Mouse (Mus musculus) neural tube, embryonic 15.5 days (tissue): ENCODE measurements around the gene Sgms1. TPM values are rescaled to one million over a fixed set of nuclear protein-coding genes. Genes with fewer than 3 reads are reported as not detected.

Experiments used
- ATAC-seq: fragments of 200-750 bp; cut with Nextera tagmentation; 2 replicates; pipeline ENCODE4 v1.8.0; 2017; ENCODE audit warnings: mild to moderate bottlenecking, moderate TSS enrichment, moderate library complexity; ENCODE audit not compliant: low FRiP score
- H3K27ac ChIP-seq: fragments of 300-500 bp; sonication (generic); replicated peaks from 2 replicates; pipeline ENCODE4 v1.5.1; 2015; ENCODE audit warnings: mild to moderate bottlenecking, inconsistent platforms
- H3K27me3 ChIP-seq: fragments of 300-500 bp; sonication (generic); replicated peaks from 2 replicates; pipeline ENCODE4 v1.6.1; 2015; ENCODE audit warnings: inconsistent platforms
- H3K36me3 ChIP-seq: fragments of 300-500 bp; sonication (generic); 2 replicates; pipeline ENCODE4 v1.6.1; 2015; ENCODE audit warnings: inconsistent platforms
- H3K4me1 ChIP-seq: fragments of 300-500 bp; sonication (generic); 2 replicates; pipeline ENCODE4 v1.6.1; 2015; ENCODE audit warnings: inconsistent platforms
- H3K4me2 ChIP-seq: fragments of 300-500 bp; sonication (generic); 2 replicates; pipeline ENCODE4 v1.6.1; 2015; ENCODE audit warnings: inconsistent platforms, mild to moderate bottlenecking, moderate library complexity
- H3K4me3 ChIP-seq: fragments of 300-500 bp; sonication (generic); replicated peaks from 2 replicates; pipeline ENCODE4 v1.5.1; 2015; ENCODE audit warnings: mild to moderate bottlenecking, inconsistent platforms
- H3K9ac ChIP-seq: fragments of 300-500 bp; sonication (generic); replicated peaks from 2 replicates; pipeline ENCODE4 v1.6.1; 2015; ENCODE audit warnings: mild to moderate bottlenecking, inconsistent platforms
- H3K9me3 ChIP-seq: fragments of 300-500 bp; sonication (generic); replicated peaks from 2 replicates; pipeline ENCODE4 v1.6.1; 2016; ENCODE audit warnings: inconsistent platforms
- WGBS: fragments of 180-500 bp; shearing (Covaris S2); methylation state at CpG from one replicate; pipeline ENCODE4 v1.1.7; 2015; ENCODE audit warnings: mixed read lengths; 5-methylcytosine and 5-hydroxymethylcytosine counted together
- polyA plus RNA-seq: library from polyadenylated mRNA; unstranded; fragments of >200 nt; fragmentation: Nextera tagmentation; extraction: Ambion mirVana; gene quantifications from 2 replicates; pipeline ENCODE4 v1.2.1, GENCODE M21; 2015

Gene Sgms1
- polyA plus RNA-seq, 1 experiment from 2014 or later = 24.6 TPM

- no peaks in the 10 kb centered on the region for H3K27me3 ChIP-seq
- ATAC-seq = no peak
- H3K36me3 ChIP-seq = no peaks in the 10 kb centered on the region
- no peak overlapping the region for H3K4me2 ChIP-seq
- H3K27ac ChIP-seq = no peak overlapping the region
- peaks cover 37% of the 10 kb centered on the region for H3K4me1 ChIP-seq
- H3K9ac ChIP-seq = no peak overlapping the region
- WGBS = 82% methylated on average over 5 of the region's 5 CpGs
- H3K9me3 ChIP-seq = no peaks in the 10 kb centered on the region
- H3K4me3 ChIP-seq = no peak overlapping the region
Measured at GRCm38 (mm10) chr19:32347491-32347890, 42.0 kb downstream of the Sgms1 start.

DNA sequence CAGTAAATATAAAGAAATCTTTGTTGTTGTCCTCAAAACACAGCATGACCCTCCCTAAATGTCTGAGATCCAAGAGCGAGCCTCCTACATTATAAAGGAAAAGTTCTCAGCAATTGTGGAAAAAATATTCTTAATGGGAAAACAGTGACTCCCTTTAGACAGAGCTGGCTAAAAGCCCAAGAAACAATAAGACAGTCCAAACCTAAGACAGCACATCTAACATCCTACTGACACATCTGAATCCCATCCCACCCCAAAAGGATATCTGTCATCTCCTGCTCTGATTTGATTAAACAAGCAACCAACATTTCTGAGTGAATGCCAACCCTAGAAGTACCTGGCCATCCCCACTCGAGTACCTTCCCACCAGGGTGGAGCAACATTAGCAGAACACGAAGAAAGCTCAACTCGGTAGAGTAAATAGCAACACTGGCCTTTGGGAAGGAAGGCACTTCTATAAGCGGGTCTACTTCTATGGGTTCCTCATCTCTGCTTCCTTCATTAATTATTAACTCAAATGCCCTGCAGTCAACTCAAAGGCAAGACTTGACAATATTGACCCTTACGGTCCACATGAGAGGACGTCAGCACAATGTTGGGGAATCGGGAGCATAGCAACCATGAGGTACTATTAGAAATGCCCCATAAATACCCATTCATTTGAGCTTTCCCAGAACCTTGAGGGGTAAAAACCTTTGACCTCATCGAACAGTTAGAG is 42.7 kb downstream of the Sgms1 start:
- no peaks in the 10 kb centered on the region for H3K9me3 ChIP-seq
- H3K4me1 ChIP-seq = peaks cover 44% of the 10 kb centered on the region
- ATAC-seq = no peak
- no peak overlapping the region for H3K4me3 ChIP-seq
- no peaks in the 10 kb centered on the region for H3K36me3 ChIP-seq
- no peaks in the 10 kb centered on the region for H3K27me3 ChIP-seq
- H3K4me2 ChIP-seq = no peak overlapping the region
- 59% methylated on average over 9 of the region's 9 CpGs for WGBS
- H3K27ac ChIP-seq = peak overlapping the region; percentile 62
- H3K9ac ChIP-seq = no peak overlapping the region

- H3K4me1 ChIP-seq = peaks cover 46% of the 10 kb centered on the region
- H3K27me3 ChIP-seq = no peaks in the 10 kb centered on the region
- H3K9ac ChIP-seq = no peak overlapping the region
- peak overlapping the region; percentile 62 for H3K27ac ChIP-seq
- no peaks in the 10 kb centered on the region for H3K36me3 ChIP-seq
- no peak for ATAC-seq
- WGBS = 18% methylated on average over 3 of the region's 3 CpGs
- H3K4me2 ChIP-seq = no peak overlapping the region
- H3K4me3 ChIP-seq = no peak overlapping the region
- H3K9me3 ChIP-seq = no peaks in the 10 kb centered on the region
Measured at GRCm38 (mm10) chr19:32346176-32346575, 43.3 kb downstream of the Sgms1 start.

DNA sequence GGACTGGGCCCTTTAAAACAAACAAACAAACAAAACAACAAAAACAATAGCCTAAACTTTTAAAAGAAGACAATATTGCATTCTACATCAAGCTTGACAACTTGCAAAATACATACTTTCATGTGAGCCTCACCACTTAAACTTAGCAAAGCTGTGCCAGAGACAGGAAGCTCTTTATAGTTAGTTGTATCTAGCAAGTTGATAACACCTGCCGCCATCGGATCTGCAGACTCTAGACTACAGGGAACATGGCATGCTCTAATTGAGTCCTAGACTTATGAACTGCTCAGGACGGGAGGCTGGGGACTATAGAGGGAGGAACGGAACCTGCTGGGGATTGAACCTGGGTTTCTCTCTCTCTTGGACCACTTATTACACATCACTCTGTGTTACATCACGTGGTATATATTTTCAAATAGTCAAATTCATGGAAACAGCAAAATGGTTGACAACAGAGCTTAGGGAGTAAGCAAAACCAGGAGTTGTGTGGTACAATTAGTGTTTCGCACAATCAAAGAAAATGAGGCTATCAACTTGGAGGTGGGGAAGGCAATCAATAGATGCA is 44.3 kb downstream of the Sgms1 start:
- ATAC-seq = no peak
- H3K9ac ChIP-seq = no peak overlapping the region
- peaks cover 46% of the 10 kb centered on the region for H3K4me1 ChIP-seq
- H3K9me3 ChIP-seq = no peaks in the 10 kb centered on the region
- no peak overlapping the region for H3K4me2 ChIP-seq
- peak overlapping the region; percentile 62; the same call in 1 of the 2 replicates for H3K27ac ChIP-seq
- no peaks in the 10 kb centered on the region for H3K36me3 ChIP-seq
- no peak overlapping the region for H3K4me3 ChIP-seq
- 78% methylated on average over 6 of the region's 6 CpGs for WGBS
- no peaks in the 10 kb centered on the region for H3K27me3 ChIP-seq

- no peaks in the 10 kb centered on the region for H3K9me3 ChIP-seq
- H3K4me1 ChIP-seq = peaks cover 46% of the 10 kb centered on the region
- H3K36me3 ChIP-seq = no peaks in the 10 kb centered on the region
- H3K4me3 ChIP-seq = peak overlapping the region; percentile 18
- WGBS = 28% methylated on average over 4 of the region's 4 CpGs
- ATAC-seq = peak; percentile 79
- H3K9ac ChIP-seq = no peak overlapping the region
- no peak overlapping the region for H3K27ac ChIP-seq
- no peaks in the 10 kb centered on the region for H3K27me3 ChIP-seq
- peak overlapping the region; percentile 47 for H3K4me2 ChIP-seq
Measured at GRCm38 (mm10) chr19:32344738-32345121, 44.8 kb downstream of the Sgms1 start.

GRCm38 (mm10) chr19:32343937-32344737 is 45.4 kb downstream of the Sgms1 start:
- WGBS = 5% methylated on average over 17 of the region's 17 CpGs
- H3K27me3 ChIP-seq = no peaks in the 10 kb centered on the region
- ATAC-seq = peak; percentile 46; the same call in 1 of the 2 replicates
- H3K4me2 ChIP-seq = peak overlapping the region; percentile 47
- no peaks in the 10 kb centered on the region for H3K36me3 ChIP-seq
- no peak overlapping the region; the same call in 1 of the 2 replicates for H3K9ac ChIP-seq
- H3K4me3 ChIP-seq = peak overlapping the region; percentile 18
- H3K4me1 ChIP-seq = peaks cover 43% of the 10 kb centered on the region
- 0 out of 2 replicates have a peak overlapping the region, but pooled peaks have one; percentile 7 for H3K27ac ChIP-seq
- no peaks in the 10 kb centered on the region for H3K9me3 ChIP-seq

DNA sequence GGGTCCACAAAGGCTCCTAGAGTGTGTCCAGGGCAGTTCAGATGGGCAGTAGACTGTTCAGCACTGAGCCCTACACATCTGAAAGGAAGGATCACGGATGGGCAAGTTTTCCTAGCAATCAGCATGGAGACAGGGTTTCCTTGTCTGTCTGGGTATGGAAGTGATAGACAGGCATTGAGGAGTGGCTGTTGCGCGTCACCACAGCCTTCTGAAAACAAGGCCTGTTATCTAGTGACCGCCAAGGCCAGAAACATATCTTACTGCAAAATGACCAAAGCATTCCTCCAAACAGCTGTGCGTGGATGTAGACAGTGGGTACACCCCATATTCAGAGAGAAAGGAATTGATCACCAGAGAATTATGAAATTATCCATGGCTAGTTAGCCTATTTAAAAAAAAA is 47.1 kb downstream of the Sgms1 start:
- Histone ChIP-seq H3K27ac (no peak overlapping the region), H3K4me1 (peaks cover 43% of the 10 kb centered on the region), H3K36me3 (no peaks in the 10 kb centered on the region), H3K4me2 (no peak overlapping the region), H3K27me3 (no peaks in the 10 kb centered on the region), H3K9me3 (no peaks in the 10 kb centered on the region), H3K9ac (no peak overlapping the region), H3K4me3 (no peak overlapping the region)
- WGBS = 84% methylated on average over 5 of the region's 5 CpGs
- no peak for ATAC-seq

- H3K9ac ChIP-seq = no peak overlapping the region
- no peak overlapping the region for H3K4me2 ChIP-seq
- peaks cover 35% of the 10 kb centered on the region for H3K4me1 ChIP-seq
- H3K27me3 ChIP-seq = no peaks in the 10 kb centered on the region
- no peak for ATAC-seq
- no peaks in the 10 kb centered on the region for H3K36me3 ChIP-seq
- no peaks in the 10 kb centered on the region for H3K9me3 ChIP-seq
- no peak overlapping the region for H3K4me3 ChIP-seq
- 62% methylated on average over 2 of the region's 2 CpGs for WGBS
- no peak overlapping the region for H3K27ac ChIP-seq
Measured at GRCm38 (mm10) chr19:32341091-32341490, 48.4 kb downstream of the Sgms1 start.

- H3K27me3 ChIP-seq = no peaks in the 10 kb centered on the region
- no peak overlapping the region for H3K4me3 ChIP-seq
- 94% methylated on average over 5 of the region's 5 CpGs for WGBS
- no peak overlapping the region for H3K4me2 ChIP-seq
- no peaks in the 10 kb centered on the region for H3K36me3 ChIP-seq
- no peak for ATAC-seq
- peaks cover 28% of the 10 kb centered on the region for H3K4me1 ChIP-seq
- no peak overlapping the region for H3K9ac ChIP-seq
- no peak overlapping the region for H3K27ac ChIP-seq
- no peaks in the 10 kb centered on the region for H3K9me3 ChIP-seq
Measured at GRCm38 (mm10) chr19:32340168-32340567, 49.3 kb downstream of the Sgms1 start.

- no peak for ATAC-seq
- 28% methylated on average over 6 of the region's 6 CpGs for WGBS
- no peaks in the 10 kb centered on the region for H3K9me3 ChIP-seq
- H3K4me1 ChIP-seq = peaks cover 11% of the 10 kb centered on the region; the same call in 1 of the 2 replicates
- no peaks in the 10 kb centered on the region for H3K36me3 ChIP-seq
- no peak overlapping the region for H3K4me2 ChIP-seq
- H3K27ac ChIP-seq = no peak overlapping the region
- H3K9ac ChIP-seq = no peak overlapping the region
- no peak overlapping the region for H3K4me3 ChIP-seq
- no peaks in the 10 kb centered on the region for H3K27me3 ChIP-seq
Measured at GRCm38 (mm10) chr19:32337708-32338107, 51.8 kb downstream of the Sgms1 start.

DNA sequence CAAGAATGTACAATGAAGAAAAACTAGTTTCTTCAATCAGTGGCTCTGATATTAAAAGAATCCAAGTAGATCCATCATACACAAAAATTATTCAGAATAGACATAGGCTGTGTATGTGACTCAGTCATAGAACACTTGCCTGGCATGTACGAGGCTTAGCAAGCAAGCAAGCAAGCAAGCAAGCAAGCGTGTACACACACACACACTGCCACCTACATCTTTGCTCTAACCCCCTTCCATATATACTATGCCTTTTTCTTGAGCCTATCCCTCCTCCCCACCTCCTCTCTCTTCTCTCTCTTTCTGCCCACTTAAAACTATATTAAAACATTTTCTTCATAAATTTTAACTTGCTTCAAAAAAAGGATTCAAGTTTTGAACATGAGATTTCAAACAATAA is 54.8 kb downstream of the Sgms1 start:
- 98% methylated on average over 2 of the region's 2 CpGs for WGBS
- Histone ChIP-seq H3K9ac (no peak overlapping the region), H3K27me3 (no peaks in the 10 kb centered on the region), H3K27ac (no peak overlapping the region), H3K9me3 (no peaks in the 10 kb centered on the region), H3K4me2 (no peak overlapping the region), H3K4me3 (no peak overlapping the region), H3K4me1 (no peaks in the 10 kb centered on the region; the same call in 1 of the 2 replicates), H3K36me3 (no peaks in the 10 kb centered on the region)
- ATAC-seq = no peak
